Mouse (Mus musculus) MEL (cell line): ENCODE measurements around the gene St6gal1.

Source experiments
- CHD1 ChIP-seq: IDR thresholded peaks from 2 replicates; pipeline ENCODE4 v1.6.1; 2012; ENCODE audit warnings: low read depth, mild to moderate bottlenecking, inconsistent platforms, low read length, improper control_type of control experiment
- POLR2A ChIP-seq, 2 experiments: IDR thresholded peaks; 2 replicates each; pipeline ENCODE4 v1.6.1; 2011 to 2012; ENCODE audit warnings: low read length in 2 of 2, mild to moderate bottlenecking in 2 of 2, control low read depth in 1 of 2, improper control_type of control experiment in 1 of 2, low read depth in 1 of 2, moderate library complexity in 1 of 2; ENCODE audit not compliant: control insufficient read depth in 1 of 2, insufficient read depth in 1 of 2, poor library complexity in 1 of 2

DNA sequence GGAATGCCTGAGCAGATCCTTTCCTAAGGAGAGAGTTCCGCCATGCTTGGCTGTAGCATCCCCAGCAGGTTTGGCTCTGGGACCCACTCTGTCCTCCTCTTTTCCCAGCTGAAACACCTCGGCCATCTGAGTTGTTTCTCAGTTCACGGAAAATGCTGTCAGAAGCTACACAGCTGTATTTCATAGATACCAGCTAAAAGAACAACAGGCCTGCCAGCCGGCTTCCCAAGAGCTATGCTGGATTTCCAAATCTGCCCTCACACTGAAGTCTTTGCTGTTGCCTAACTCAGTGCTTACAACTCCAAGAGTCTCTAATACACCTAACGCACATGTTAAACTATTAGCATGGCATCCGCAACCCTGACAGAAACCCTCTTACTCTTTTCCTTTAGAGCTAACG is 146.2 kb downstream of the St6gal1 start:
- TF ChIP-seq CHD1, result no peak
- no peak for TF ChIP-seq POLR2A (IDR thresholded peaks at IDR 0.05; ENCODE audit: control insufficient read depth in 1 of 2, insufficient read depth in 1 of 2, low read depth in 1 of 2, low read length in 2 of 2, poor library complexity in 1 of 2)
